Mouse (Mus musculus): ENCODE data around the gene Fam19a4.

DNA sequence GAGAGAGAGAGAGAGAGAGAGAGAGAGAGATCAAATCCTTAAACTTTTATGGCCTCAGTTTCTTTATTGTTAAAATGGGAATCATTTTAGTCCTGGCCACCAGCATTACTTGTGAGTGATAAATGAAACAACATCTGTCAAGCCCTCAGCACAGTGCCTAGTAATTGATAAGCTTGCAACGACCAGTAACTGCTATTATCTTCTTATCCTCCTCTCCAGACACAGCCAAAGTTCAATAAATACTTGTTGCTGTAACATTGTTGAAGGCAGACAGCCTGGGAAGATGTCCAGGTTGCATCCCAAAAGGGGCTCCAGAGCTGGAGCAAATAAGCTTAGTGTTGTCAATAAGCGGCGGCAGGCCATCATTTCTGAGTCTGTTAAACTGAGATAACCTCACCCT is 257.2 kb downstream of the Fam19a4 start:
- TF ChIP-seq MAFK (IDR thresholded peaks at IDR 0.05; ENCODE audit: insufficient read depth, low read depth, low read length) (no peak), ZC3H11A (IDR thresholded peaks at IDR 0.05; ENCODE audit: borderline replicate concordance, low read depth, low read length) (no peak), ZNF384 (IDR thresholded peaks at IDR 0.05; ENCODE audit: low read depth, low read length) (no peak), CHD2 (IDR thresholded peaks at IDR 0.05; ENCODE audit: low read depth, low read length) (no peak), HCFC1 (IDR thresholded peaks at IDR 0.05; ENCODE audit: borderline replicate concordance, insufficient read depth, low read length) (no peak)

All from ES-E14 (cell line).